Mouse (Mus musculus): ENCODE results near the gene Pbx1.

DNA sequence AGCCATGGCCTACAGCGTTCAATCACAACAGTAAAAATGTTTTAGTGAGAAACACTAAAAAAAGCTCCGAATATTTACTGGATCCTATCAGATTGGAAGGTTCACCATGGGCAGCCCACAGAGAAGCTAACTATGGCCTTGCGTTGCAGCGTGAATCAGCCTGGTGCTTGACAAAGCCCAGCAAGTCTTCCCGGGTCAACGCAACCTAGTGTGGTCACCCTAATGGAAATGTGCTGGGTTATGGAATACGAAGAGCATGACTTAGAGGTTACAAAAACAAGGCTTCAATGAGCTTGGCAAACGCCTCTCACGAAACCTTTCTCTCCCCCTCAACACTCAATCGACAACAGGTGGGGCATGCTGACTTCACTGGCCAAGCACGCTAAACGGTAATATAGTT is 188.3 kb downstream of the Pbx1 start:
- no peak for TF ChIP-seq CTCF (IDR thresholded peaks at IDR 0.05; ENCODE audit: insufficient read depth, low read length)
- TF ChIP-seq POLR2A (IDR thresholded peaks at IDR 0.05; ENCODE audit: borderline replicate concordance, extremely low read depth, low read depth, low read length) = no peak

Data from lung, adult 2 months (tissue).